Mouse (Mus musculus) heart, postnatal 10 days (tissue): ENCODE measurements around the gene Gm4779. TPM values are rescaled to one million over a fixed set of nuclear protein-coding genes. Genes with fewer than 3 reads are reported as not detected.
"Not testable (repeated sequence)": the region's sequence is repeated elsewhere in the genome, so short reads cannot be mapped to it uniquely, and the experiment has no call there.

Experiments
- DNase-seq, 2 experiments: peaks; one replicate each; pipeline ENCODE4 v3.0.0; 2021
- intact Hi-C: fragments of 180-260 bp; cut with DNase I; formaldehyde crosslinking; loops from one replicate; pipeline ENCODE4 v1.15.1; 2025
- total RNA-seq, 2 experiments: library from RNA; stranded (reverse); gene quantifications; 2 replicates each; pipeline ENCODE4 v1.2.3; 2021

Gm4779 gene
- not detected for total RNA-seq

DNA sequence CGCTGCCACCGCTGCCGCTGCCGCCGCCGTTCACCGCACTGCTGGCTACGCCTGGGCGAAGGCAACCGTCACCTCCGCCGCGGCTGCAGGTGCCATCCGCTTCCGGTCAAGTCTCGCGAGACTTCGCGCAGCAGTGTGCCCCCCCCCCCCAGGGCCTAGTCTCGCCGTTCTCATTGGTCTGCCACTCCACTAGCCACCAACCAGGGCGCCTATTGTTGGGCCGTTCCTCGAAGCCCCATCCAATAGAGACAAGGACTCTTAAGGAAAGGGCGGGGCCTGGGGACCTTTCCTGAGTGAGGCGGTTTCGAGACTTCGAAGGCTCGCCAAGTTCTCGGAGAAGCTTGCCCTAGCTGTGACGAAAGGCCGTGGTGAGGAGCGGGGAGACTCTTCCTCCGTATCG lies at the start of gene Gm4779, which contains the start of gene 8030474K03Rik:
TSS of gene Gm4779 (minus strand) at position 82 of the 400 bp plus-strand sequence.
TSS of gene 8030474K03Rik (plus strand) at position 315 of the 400 bp plus-strand sequence.
- DNase-seq, result no peak
- intact Hi-C loops, result no loop called here

DNA sequence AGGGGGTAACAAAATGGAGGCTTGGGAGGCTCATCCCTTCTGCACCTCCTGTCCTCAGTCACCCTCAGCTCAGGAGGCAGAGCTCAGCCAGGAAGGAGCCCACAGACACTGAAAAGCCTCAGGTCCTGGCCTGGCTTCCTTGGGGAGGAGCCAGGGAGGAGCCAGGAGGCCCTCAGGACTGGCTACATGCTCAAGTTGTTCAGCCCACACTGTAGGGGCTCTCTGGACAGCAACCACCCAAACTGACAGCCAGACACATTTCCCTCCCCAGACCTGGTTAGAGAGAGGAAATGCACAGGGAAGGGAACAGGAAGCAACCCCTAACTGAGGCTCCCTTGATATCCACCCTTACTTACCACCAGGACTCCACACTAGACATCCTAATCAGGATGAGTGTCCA lies 25.8 kb upstream of the Gm4779 start:
- DNase-seq, intact Hi-C loops: not testable (repeated sequence)

DNA sequence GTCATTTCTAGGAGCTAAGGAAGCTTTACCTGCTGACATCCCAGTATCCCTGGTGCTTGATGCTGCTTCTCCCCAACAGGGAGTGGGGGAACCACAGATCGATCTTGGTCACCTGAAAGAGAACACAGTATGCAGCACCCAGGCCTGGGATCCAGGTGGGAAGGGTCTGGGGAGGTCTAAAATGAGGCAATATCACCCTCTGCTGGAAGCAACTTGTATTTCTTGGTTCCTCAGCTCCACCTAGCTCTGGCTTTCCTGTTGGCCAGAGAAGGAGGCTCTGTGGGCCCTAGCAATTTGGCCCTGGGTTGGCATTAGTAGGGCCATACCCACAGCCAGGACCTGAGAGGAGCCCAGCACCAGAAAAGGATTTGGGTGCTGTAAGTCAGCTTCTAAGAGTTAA lies 24.9 kb upstream of the Gm4779 start:
- intact Hi-C loops, result no loop called here
- peak in 1 of 2 experiments; percentile 9 for DNase-seq

DNA sequence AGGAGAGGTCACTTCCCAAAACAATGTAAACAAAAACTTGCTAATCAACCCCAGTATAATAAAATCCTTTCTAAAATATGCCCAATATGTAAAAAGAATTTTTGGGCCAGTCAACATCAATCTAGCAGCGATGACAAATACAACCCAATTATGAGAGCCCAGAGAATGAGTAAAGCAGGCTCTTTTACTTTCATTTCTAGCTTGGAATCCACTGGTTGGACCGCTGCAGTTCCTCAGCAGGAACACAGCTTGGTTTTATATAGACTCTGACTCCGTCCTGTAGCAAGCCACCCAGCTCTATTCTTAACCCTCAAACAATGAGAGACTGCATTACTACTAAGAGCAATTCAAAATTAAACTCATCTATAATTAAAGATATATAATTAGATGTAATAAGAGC lies 17.5 kb upstream of the Gm4779 start:
- no peak for DNase-seq
- intact Hi-C loops, result no loop called here

DNA sequence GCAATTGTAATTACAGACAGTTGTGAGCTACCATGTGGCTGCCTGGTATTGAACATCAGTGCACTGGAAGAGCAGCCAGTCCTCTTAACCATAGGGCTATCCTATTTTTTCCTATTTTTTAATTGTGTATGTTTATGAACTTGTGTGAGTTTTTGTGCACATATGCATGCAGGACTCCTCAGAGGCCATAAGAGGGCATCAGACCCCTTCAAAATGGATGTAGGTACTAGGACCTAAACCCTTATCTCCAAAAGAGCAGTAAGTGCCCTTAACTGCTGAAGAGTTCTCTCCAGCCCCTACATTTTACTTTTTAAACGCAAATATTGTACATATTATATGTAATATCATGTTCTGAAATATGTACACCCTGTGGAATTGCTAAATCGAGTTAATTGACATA lies 11.3 kb upstream of the Gm4779 start:
- DNase-seq, result peak; percentile 22 to 26
- intact Hi-C loops, result loop anchor here (2.0 to 5.0 kb wide), 3 partner anchors 117 to 262 kb away; no protein-coding TSS in a partner anchor

DNA sequence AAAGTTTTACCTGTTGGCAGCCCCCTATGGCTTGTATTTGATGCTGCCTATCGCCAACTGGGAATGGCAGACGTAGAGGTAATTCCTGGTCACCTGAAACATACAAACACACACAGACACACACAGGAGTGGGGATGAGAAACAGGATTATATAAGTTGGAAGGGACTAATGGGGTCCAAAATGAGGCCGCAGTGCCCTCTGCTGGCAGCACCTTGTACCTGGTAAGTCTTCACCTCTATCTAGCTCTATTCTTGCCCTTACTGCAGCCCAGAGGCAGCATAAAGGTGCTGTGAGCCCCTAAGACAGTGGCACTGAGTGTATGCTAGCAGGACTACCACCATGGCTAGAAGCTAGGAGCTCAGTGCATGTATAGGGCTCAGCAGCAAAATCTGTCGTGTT lies 2.7 kb downstream of the Gm4779 start:
- intact Hi-C loops, result loop anchor here (2.0 kb wide), 1 partner anchor 151 kb away; no protein-coding TSS in a partner anchor
- DNase-seq, result peak; percentile 40 to 45

DNA sequence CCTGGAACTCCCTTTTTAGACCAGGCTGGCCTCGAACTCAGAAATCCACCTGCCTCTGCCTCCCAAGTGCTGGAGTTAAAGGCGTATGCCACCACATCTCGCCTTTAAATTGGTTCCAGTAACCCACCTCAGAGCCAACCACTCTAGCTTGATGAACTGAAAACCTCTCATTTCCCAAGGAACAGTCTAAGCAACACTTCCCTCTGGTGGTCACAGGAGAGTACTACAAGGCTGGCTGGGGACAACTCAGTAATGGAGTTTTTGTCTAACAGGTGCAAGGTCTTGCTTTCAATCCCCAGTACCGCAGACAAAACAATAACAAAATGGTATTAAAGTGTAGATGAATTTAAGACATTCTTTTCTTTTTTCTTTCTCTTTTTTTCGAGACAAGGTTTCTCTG lies 22.2 kb downstream of the Gm4779 start:
- DNase-seq, result peak; percentile 65 to 66
- intact Hi-C loops, result loop anchor here (10.0 kb wide), 1 partner anchor 97 kb away; no protein-coding TSS in a partner anchor

DNA sequence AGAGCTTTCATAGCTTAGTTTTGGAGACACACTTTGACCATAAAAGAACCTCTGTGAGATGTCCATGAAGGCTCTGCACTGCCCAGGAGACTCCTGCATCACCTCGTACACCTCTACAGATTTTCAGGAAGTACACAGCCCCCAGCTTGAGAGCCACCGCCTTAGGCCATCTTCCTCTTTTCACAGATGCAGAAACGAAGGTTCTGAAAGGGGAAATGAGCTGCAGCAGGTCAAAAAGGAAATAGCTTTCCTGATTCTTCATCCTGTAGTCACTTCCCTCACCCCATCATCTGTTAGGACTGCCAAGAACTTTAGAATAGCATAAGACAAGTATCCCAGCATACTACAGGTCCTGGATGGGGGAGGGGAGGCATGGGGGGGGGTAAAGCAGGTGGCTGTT lies 23.9 kb downstream of the Gm4779 start:
- DNase-seq, result no peak
- intact Hi-C loops, result loop anchor here (10.0 kb wide), 1 partner anchor 96 kb away; no protein-coding TSS in a partner anchor

DNA sequence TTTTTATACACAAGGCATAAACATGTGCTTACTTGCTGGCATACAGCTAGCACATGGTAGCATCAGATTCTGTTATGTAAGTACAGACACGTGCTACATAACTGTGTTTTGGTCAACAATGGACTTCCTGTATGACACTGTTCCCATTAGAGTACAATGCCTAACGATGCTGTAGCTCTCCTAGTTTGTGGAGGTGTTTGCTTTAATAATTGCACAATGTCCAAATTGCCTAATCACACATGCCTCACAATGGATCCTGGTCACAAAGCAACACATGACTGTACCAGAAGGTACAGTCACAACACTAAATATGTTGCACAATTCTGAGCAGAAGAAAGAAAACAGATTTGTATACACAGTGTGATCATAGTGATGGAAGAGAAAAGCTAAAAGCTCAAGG lies 24.7 kb downstream of the Gm4779 start:
- intact Hi-C loops, result no loop called here
- no peak for DNase-seq

DNA sequence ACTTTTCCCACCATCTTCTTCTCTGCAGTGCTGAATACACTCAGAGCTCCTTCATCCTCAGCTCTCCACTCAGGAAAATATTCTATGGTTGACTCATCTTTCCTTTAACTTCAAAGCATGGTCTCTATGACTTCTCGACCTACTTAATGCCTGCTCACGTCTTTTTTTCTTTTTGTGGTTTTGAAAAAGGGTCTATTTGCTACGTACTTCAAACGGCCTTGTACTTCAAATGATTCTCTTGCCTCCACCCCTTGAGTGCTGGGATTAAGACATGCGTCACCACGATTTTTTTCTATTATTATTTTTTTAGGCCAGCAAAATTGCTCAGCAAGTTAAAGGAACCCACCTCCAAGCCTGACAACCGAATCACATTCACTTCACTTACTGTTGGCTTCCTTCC lies 26.9 kb downstream of the Gm4779 start:
- intact Hi-C loops, result no loop called here
- DNase-seq, result no peak

DNA sequence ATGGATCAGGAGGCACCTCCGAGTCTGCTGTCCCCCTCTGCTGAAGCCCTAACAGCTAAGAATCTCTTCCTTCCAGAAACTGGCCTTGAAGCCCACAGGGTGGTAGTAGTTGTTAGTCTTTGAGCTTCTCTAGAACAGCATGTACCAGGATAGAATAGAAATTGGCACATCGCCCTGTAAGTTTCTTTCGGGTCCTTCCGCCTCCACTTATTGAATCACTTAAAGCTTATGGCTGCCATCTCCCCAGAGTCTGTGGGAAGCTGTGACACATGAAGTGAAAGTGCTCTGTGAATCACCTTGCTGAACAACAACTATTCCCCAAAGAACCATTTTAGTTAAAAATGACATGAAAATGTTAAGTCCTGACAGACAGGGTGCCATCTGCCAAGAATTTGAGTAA lies 29.1 kb downstream of the Gm4779 start:
- no peak for DNase-seq
- intact Hi-C loops, result no loop called here

DNA sequence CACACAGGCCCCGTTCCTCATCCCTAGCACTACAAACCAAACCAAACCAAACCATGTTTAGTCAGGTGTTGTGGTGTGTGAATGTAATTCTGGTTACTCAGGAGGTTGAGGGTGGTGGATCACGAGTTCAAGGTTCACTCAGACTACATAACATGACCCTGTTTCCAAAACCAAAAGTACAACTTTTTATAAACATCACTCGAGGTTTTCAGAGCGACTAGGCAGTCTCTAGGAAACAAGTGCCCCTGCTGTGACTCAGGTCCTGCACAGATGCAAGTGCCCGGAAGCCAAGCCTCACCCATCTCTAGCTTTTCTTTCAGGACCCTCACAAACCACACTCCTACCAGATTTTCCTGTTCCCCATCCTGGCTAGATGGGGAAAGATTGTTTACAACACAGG lies 29.6 kb downstream of the Gm4779 start:
- intact Hi-C loops, result no loop called here
- DNase-seq, result no peak

DNA sequence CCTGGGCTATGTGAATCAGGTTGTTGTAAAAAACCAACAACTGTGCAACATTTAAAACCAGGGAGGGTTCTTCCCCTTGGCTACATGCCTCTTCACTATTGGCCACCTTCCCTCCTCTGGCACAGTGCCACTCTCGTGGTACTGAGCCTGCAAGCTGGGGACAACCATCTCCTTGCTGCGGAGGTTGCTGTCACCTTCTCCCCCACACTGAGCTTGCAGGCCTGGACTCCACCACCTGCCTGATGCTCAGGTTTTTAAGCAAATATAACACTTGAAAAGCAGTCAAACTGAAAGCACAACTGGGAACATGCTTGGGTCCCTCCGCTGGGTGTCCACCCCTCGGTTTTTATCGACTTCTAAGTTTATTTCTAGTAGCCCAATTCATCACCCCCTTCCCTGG lies 39.7 kb downstream of the Gm4779 start:
- intact Hi-C loops, result no loop called here
- DNase-seq, result peak in 1 of 2 experiments; percentile 12

DNA sequence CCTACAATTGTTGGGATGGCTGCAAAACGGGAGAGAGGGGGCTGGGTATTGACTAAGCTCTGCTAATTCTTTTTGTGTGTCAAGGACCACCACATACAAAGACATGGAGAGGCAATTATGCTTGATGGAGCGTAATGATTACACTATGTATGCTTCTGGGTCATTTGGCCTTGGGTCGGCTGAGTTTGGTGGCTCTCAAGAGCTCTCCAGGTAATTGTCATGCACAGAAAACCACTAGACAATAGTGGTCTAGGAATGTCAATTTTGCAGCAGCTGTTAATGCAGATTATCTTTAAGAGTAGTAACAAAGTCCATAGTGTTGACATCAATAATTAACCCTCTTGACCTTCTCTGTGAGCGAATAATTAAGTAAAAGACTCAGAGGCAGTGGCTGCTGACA lies 44.1 kb downstream of the Gm4779 start:
- intact Hi-C loops, result no loop called here
- DNase-seq, result no peak

DNA sequence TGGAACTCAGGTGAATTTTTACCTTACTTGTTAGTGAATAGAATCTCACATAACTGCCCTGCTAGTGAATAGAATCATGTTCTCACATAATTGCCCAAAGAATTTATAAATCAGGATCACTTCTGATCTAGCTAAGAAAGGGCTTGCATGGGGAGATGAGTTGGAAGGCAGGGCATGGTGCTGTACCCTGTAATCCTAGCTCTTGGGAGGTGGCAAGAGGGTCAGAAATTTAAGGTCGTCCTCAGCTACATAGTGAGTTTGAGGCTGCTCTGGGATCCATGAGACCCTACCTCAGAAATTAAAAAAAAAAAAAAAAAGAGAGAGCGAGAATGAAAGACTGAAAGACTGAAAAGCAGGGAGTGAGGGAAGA lies 53.2 kb downstream of the Gm4779 start:
- intact Hi-C loops, result no loop called here

DNA sequence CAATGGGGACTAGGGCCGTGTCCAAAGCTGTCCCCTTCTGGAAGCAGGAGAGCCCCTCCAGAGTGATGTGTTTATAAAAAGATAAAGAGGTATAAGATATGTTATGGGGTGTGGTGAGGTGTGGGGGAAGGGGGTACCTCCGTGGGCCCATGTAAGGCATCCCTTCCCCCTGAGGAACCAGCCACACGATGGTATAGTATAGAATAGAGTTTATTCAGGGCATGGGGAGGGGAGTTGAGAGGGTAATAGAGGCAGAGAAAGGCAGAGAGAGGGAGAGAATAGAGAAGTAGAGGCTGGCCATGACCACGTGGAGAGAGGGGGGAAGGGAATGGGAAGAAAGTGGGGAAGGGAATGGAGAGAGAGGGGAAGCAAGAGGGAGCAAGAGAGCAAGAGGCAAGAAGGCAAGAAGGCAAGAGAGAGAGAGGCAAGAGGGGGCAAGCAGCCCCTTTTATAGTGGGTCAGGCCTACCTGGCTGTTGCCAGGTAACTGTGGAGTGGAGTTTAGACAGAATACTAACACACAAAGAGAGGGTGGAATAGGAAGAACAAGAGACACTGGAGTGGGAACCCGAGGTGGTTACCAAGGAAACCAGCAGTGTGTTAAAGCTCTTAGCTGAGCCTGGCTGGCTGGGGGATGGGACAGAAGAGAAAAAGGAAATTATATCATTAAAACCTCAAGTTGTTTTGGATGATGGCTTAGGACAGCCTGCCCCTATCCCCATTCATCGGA lies 53.7 kb downstream of the Gm4779 start:
- intact Hi-C loops, result no loop called here
- DNase-seq, result no peak

More for the DNA sequence above, 53.2 kb downstream of the Gm4779 start:
- no peak for DNase-seq

Other genes starting within 250 kb of the Gm4779 start
- 10 to 100 TPM; 81.7 to 89.5 TPM for gene Ogt, start 154.4 kb downstream of the Gm4779 start, total RNA-seq
- under 1 TPM; 0.14 to 0.25 TPM for gene Cxcr3, start 60.2 kb downstream of the Gm4779 start, total RNA-seq
- not detected for gene 8030474K03Rik, start 233 bp upstream of the Gm4779 start, total RNA-seq
- gene Nhsl2, start 55.0 kb upstream of the Gm4779 start, total RNA-seq, result 1 to 10 TPM; 7.5 to 9.9 TPM